Mouse (Mus musculus) right cerebral cortex, postnatal 4 days (tissue): ENCODE measurements at regions not wholly inside any gene's neighbourhood (a gene's known extent, or its start where the extent isn't known, plus 50 kb on each side); places are given as distances from the start of the nearest gene placed in this dataset.

Source experiments
- DNase-seq: peaks from one replicate; pipeline ENCODE4 v3.0.0-alpha.2; 2022

- DNase-seq = peak; percentile 10
Observed at GRCm38 (mm10) chr6:36004701-36005100, 383.2 kb upstream of the Chrm2 start.

GRCm38 (mm10) chr6:36002090-36002489 lies 385.8 kb upstream of the Chrm2 start:
- no peak for DNase-seq

- DNase-seq = peak; percentile 62
Observed at GRCm38 (mm10) chr6:35988891-35989290, 399.0 kb upstream of the Chrm2 start.

DNA sequence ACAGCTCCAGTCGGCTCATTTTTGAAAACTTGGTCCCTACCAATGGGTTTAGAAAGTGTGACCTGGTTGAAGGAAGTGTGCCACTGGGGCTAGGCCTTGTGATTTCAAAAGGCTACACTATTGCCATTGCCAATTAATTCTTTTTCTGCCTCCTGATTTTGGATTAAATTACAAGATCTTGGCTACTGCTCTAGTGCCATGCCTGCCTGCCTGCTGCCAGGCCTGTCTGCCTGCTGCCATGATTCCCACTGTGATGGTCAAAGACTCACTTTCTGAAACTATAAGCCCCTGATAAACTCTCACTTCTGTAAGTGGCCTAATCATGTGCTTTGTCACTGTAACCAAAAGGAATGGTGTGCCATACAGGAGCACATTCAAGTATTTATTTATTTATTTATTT lies 400.4 kb upstream of the Mtpn start:
- DNase-seq = no peak

- DNase-seq = no peak
Observed at GRCm38 (mm10) chr6:35924189-35924588, 384.5 kb upstream of the Mtpn start.

- DNase-seq = no peak
Observed at GRCm38 (mm10) chr6:35897990-35898389, 358.3 kb upstream of the Mtpn start.

GRCm38 (mm10) chr6:35895692-35896091 lies 356.0 kb upstream of the Mtpn start:
- no peak for DNase-seq

- no peak for DNase-seq
Observed at GRCm38 (mm10) chr6:35874671-35875070, 335.0 kb upstream of the Mtpn start.

GRCm38 (mm10) chr6:35871388-35871787 lies 331.7 kb upstream of the Mtpn start:
- no peak for DNase-seq

DNA sequence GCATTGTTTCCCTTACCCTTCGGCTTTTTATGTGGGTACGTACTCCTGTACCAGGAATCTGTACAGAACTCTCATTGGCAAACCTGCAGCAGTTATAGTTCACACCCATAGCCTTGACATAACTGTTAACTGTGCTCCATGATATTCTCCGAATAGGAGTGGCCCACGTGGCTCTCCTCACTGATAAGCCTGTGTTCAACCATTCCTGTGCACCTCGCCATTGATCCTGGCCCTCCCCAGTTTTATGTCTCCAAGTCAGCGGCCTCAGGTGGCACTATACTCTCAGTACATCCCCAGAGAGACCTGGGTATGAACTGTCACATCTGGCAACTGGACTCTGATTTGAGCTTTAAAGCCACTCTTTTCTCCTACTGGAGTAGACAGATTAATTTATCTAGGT lies 324.5 kb upstream of the Mtpn start:
- DNase-seq = no peak

- no peak for DNase-seq
Observed at GRCm38 (mm10) chr6:35853993-35854392, 314.3 kb upstream of the Mtpn start.

GRCm38 (mm10) chr6:35816657-35817056 lies 277.0 kb upstream of the Mtpn start:
- no peak for DNase-seq

- no peak for DNase-seq
Observed at GRCm38 (mm10) chr6:35814476-35814875, 274.8 kb upstream of the Mtpn start.

DNA sequence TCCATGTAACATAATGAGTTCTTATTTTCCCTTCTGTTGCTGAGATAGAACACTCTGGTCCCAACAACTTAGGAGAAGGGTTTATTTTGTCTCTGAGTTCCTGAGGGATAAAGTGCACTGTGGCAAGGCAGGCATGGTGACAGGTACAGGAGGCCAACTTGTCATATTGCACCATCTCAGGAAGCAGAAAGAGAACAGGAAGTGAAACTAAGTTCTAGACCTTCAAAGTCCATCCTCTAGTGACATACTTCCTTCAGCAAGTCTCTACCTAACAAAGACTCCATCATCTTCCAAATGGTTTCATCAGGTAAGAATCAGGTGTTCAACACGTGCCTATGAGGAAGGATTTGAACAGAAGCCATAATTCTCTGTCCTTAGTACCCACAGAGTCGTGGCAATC lies 266.1 kb upstream of the Mtpn start:
- DNase-seq = no peak

GRCm38 (mm10) chr6:35804041-35804440 lies 264.4 kb upstream of the Mtpn start:
- no peak for DNase-seq

- DNase-seq = no peak
Observed at GRCm38 (mm10) chr6:35779706-35780105, 240.0 kb upstream of the Mtpn start.

DNA sequence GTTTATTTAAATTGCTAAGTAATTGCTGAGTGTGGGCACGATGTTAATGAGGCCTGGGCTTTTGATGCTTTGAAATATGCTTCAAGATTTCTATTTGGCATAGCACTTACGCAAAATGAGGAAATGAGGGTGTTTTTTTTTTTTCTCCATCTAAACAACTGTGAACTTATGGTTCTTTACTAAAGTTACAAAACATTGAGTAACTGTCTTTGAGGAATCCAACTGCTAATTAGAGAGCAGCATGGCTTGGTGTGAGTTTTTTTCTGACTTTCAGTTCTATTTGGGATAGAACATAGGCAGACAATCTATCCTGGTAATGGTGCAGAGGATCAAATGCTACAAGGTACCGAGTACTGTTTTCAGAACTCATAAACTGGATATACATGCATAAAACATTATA lies 231.2 kb upstream of the Mtpn start:
- no peak for DNase-seq

DNA sequence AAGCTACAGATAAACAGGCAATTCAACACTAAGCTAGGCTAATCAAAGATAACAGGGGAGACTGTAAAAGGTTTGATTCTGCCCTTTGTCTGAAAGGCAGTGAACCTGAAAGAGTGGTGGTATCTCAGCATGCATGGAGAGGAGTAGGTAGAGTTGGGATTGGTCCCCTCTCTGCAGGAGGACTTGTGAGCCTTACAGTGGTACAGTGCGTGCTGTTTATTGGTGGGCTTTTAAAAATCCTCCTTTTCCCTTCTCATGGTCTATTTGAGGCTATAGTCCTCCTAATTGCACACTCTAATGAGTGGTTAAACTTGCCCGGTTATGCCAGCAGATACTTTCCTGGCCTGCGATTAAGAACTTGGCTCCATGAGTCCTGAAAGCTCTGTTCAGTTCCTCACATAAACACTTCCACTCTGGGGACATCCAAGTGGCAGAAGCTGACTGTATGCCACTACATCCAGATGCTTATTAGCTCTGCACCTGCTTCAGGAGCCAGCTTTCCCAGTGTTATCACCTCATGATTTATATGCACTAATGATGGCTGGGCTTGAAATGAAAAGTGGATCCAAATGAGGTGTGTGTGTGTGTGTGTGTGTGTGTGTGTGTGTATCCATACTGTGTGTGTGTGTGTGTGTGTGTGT lies 220.0 kb upstream of the Mtpn start:
- no peak for DNase-seq

GRCm38 (mm10) chr6:35746034-35746433 lies 206.3 kb upstream of the Mtpn start:
- DNase-seq = no peak

DNA sequence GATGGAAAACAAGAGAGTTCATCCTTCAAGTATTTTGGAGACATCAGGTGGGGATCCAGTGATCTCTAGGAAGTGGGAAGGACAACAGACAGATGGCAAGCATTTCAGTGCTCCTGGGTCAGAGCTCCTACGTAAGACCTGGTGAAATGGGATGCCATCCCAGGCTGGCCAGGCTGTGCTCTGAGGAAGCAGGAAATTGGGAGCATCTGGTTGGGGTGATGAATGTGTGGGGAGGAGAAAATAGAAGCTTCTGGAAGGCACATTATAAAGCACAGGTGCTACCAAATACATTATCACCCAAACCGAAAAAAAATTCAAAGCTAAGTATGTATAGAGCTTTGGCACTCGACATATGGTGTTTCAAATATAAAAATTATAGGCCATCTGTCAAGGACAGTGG lies 165.9 kb upstream of the Mtpn start:
- DNase-seq = no peak

- no peak for DNase-seq
Observed at GRCm38 (mm10) chr6:35667062-35667461, 127.4 kb upstream of the Mtpn start.

DNA sequence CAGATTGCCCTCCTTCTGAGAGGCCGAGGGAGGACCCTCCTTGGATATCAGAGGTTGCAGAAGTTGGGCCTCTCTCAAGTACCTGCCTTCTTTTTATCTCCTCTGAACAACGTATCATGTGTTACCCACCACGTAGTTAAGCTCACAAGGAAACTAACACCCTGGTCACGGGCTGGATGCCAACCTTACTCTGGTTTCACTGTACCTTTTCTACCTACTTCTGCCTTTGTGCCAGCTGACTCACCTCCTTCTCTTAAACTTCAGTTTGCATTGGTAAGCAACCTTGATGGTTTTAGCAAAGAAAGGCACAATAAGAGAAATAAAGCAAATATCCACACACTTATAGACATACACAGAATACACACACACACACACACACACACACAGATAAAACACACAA lies 111.7 kb upstream of the Mtpn start:
- no peak for DNase-seq

GRCm38 (mm10) chr6:35645210-35645609 lies 105.5 kb upstream of the Mtpn start:
- no peak for DNase-seq

DNA sequence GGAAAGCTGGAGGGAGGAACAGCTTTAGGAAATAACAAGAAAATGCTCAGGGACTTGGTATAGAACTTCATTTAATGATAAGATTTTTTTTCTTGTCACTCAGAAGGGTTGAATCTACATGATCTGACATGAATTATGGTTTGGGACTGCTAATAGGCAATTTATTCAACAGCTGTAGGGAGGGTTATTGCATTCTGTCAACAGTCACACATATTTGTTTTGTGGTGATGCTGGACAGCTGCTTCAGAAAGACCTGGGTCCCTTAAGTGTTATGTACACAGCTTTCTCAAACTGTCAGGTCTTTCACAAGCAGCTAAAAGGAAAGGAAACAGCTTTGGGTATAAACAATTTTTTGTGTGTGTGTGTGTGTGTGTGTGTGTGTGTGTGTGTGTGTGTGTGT lies 101.0 kb upstream of the Mtpn start:
- DNase-seq = no peak

- no peak for DNase-seq
Observed at GRCm38 (mm10) chr6:35608336-35608735, 68.6 kb upstream of the Mtpn start.

GRCm38 (mm10) chr6:35605100-35605499 lies 65.4 kb upstream of the Mtpn start:
- no peak for DNase-seq
